Mouse (Mus musculus): ENCODE data around the gene Comtd1. TPM values are rescaled to one million over a fixed set of nuclear protein-coding genes. Genes with fewer than 3 reads are reported as not detected.

Comtd1 gene
- total RNA-seq, 2 experiments from 2014 or later: 25.5 to 31.1 TPM

GRCm38 (mm10) chr14:21811301-21811700, 37.5 kb downstream of the Comtd1 start:
- DNase-seq (ENCODE audit: low spot score in 2 of 2): no peak
- intact Hi-C loops (cut with DNase I): loop anchor here (2.0 kb wide), 1 partner anchor 38 kb away; the partner anchor contains the start of gene Comtd1

GRCm38 (mm10) chr14:21809418-21809817, 39.4 kb downstream of the Comtd1 start:
- intact Hi-C loops (cut with DNase I): no loop called here

GRCm38 (mm10) chr14:21808208-21808922, 40.4 kb downstream of the Comtd1 start:
- DNase-seq (ENCODE audit: low spot score in 2 of 2): no peak
- intact Hi-C loops (cut with DNase I): no loop called here

More at GRCm38 (mm10) chr14:21809418-21809817, 39.4 kb downstream of the Comtd1 start:
- DNase-seq (ENCODE audit: low spot score in 2 of 2): no peak

GRCm38 (mm10) chr14:21806631-21807160, 42.1 kb downstream of the Comtd1 start:
- intact Hi-C loops (cut with DNase I): no loop called here

GRCm38 (mm10) chr14:21806203-21806602, 42.6 kb downstream of the Comtd1 start:
- intact Hi-C loops (cut with DNase I): no loop called here

More at GRCm38 (mm10) chr14:21806631-21807160, 42.1 kb downstream of the Comtd1 start:
- no peak for DNase-seq (ENCODE audit: low spot score in 2 of 2)

GRCm38 (mm10) chr14:21802543-21803206, 46.1 kb downstream of the Comtd1 start:
- no peak for DNase-seq (ENCODE audit: low spot score in 2 of 2)
- intact Hi-C loops (cut with DNase I): no loop called here

More at GRCm38 (mm10) chr14:21806203-21806602, 42.6 kb downstream of the Comtd1 start:
- no peak for DNase-seq (ENCODE audit: low spot score in 2 of 2)

- no peak for DNase-seq (ENCODE audit: low spot score in 2 of 2)
- intact Hi-C loops (cut with DNase I): no loop called here
These were observed 47.2 kb downstream of the Comtd1 start for GRCm38 (mm10) chr14:21801624-21802023.

GRCm38 (mm10) chr14:21800641-21801040, 48.1 kb downstream of the Comtd1 start:
- intact Hi-C loops (cut with DNase I): no loop called here
- DNase-seq (ENCODE audit: low spot score in 2 of 2): no peak

Other genes with a start within 250 kb of the Comtd1 start
- under 1 TPM in 1 of 2 experiments, not detected in 1; 0.37 TPM for gene Dupd1, start 134.4 kb downstream of the Comtd1 start, total RNA-seq (2021)
- 10 to 100 TPM; 80.4 TPM for gene Samd8, start 98.4 kb downstream of the Comtd1 start, total RNA-seq (2021)
- gene Dusp13, start 97.8 kb downstream of the Comtd1 start, total RNA-seq (2021): not detected
- 100 to 1,000 TPM; 209 to 217 TPM for gene Vdac2, start 23.7 kb downstream of the Comtd1 start, total RNA-seq (2021)
- 1 to 10 TPM; 2.2 to 4.0 TPM for gene Zfp503, start 140.6 kb upstream of the Comtd1 start, total RNA-seq (2021)
- gene Lrmda, start 170.7 kb upstream of the Comtd1 start, total RNA-seq (2021): under 1 TPM in 1 of 2 experiments, not detected in 1; 0.81 TPM